Mouse (Mus musculus): ENCODE measurements around the gene Zfp688. TPM values are rescaled to one million over a fixed set of nuclear protein-coding genes. Genes with fewer than 3 reads are reported as not detected.
"Not testable (repeated sequence)": the region's sequence is repeated elsewhere in the genome, so short reads cannot be mapped to it uniquely, and the experiment has no call there.

The Zfp688 gene
- polyA plus RNA-seq, 1 experiment from 2014 or later = 29.8 TPM

DNA sequence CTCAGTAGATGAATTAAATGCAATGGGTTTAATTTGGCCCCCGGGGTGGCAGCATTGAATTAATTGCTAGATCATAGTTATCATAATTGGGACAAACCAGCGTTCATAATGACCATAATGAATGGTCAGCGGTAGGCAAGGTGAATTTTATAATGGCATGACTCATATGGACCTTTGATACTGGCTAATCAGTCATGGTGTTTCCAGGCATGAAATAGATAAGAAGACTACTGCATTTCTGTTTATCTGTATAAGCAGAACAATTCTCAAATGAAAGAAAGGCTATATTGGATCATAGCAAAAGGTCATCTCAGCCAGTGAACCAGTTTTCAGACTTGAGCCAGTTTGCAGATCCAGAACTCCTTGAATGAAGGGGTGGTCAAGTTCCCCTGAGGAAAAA, 21.5 kb downstream of the Zfp688 start:
- no peak for DNase-seq (ENCODE audit: low spot score)
- H3K27ac ChIP-seq (ENCODE audit: low read depth, low read length) = no peak overlapping the region
- H3K27me3 ChIP-seq (ENCODE audit: control insufficient read depth, insufficient read depth, low read length) = no peaks in the 10 kb centered on the region
- WGBS = 66% methylated on average over 3 of the region's 3 CpGs
- H3K9me3 ChIP-seq (ENCODE audit: control insufficient read depth, low read length) = no peaks in the 10 kb centered on the region
- no peak overlapping the region for H3K9ac ChIP-seq (ENCODE audit: low read depth, low read length)
- ATAC-seq (ENCODE audit: low FRiP score) = no peak
- no peak overlapping the region for H3K4me3 ChIP-seq (ENCODE audit: low read depth, low read length)
- no peaks in the 10 kb centered on the region for H3K4me1 ChIP-seq (replicated peaks; ENCODE audit: control insufficient read depth, insufficient read depth, low read length)
- no peak overlapping the region for H3K4me2 ChIP-seq (replicated peaks; ENCODE audit: low read depth, low read length)
- no peaks in the 10 kb centered on the region for H3K36me3 ChIP-seq (ENCODE audit: control insufficient read depth, insufficient read depth, low read length)

DNA sequence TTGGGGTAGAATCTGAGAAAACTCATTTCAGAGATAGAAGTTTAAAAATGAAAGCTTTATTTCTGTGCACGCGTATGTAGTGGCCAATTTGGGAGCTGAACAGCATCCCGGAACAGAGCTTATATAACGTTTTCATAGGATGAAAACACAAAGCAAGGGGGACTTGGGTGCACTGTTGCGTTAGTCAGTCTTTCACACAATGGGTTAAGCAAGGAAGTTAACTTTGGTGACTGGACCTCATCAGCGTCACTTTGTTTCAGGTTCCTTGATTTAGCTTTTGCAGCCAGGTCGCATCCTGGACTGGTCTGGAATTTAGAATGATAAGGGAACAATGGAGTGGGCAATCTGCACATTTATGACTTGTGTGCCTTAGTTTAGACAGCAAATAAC, 27.9 kb downstream of the Zfp688 start:
- DNase-seq (ENCODE audit: low spot score) (no peak), ATAC-seq (ENCODE audit: low FRiP score) (no peak)
- 34% methylated on average over 7 of the region's 7 CpGs for WGBS
- no peak overlapping the region for H3K27ac ChIP-seq (ENCODE audit: low read depth, low read length)
- no peaks in the 10 kb centered on the region for H3K4me1 ChIP-seq (replicated peaks; ENCODE audit: control insufficient read depth, insufficient read depth, low read length)
- H3K4me2 ChIP-seq (replicated peaks; ENCODE audit: low read depth, low read length) = peak overlapping the region; percentile 84
- H3K27me3 ChIP-seq (ENCODE audit: control insufficient read depth, insufficient read depth, low read length) = no peaks in the 10 kb centered on the region
- peak overlapping the region; percentile 54 for H3K9ac ChIP-seq (ENCODE audit: low read depth, low read length)
- no peaks in the 10 kb centered on the region for H3K9me3 ChIP-seq (ENCODE audit: control insufficient read depth, low read length)
- no peaks in the 10 kb centered on the region for H3K36me3 ChIP-seq (ENCODE audit: control insufficient read depth, insufficient read depth, low read length)
- peak overlapping the region; percentile 72 for H3K4me3 ChIP-seq (ENCODE audit: low read depth, low read length)

DNA sequence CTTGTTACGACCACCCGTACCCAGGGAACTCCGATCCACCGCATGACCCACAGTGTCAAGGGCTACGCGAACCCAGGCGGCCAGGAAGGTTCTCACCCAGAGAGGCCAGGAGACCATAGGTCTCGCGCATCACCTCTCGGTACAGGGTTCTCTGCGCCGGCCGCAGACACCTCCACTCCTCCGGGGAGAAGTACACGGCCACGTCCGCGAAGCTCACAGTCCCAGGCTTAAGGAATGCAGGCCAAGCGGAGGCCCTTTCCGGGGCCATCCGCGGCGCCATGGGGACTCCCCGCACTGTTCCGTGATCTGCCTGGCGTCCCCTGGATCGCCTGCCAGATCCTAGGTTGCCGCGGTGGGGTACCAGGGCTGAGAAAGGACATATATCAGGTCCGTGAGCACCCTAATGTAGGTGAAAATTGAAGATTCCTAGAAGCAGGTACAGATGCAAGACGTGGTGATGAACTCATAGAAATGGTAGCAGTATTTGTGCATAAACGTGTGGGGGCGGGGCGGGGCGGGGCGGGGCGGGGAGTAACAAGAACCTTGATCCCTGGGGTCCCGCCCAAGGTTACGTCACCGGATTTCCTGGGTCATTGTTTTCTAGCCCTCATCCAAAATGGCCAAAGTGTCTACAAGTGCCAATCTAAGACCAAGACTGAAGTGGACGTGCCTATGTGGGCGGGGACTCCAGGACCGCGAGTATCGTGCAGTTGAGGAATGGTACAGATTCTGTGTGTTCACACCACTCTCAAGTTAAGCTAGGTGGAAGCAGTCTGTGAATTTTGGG, 28.5 kb downstream of the Zfp688 start, which contains the start of gene E430018J23Rik:
E430018J23Rik (minus strand) TSS at position 473 of the 787 bp plus-strand sequence.
- H3K9me3 ChIP-seq (ENCODE audit: control insufficient read depth, low read length) = no peaks in the 10 kb centered on the region
- DNase-seq (ENCODE audit: low spot score) = peak; percentile 98
- H3K4me2 ChIP-seq (replicated peaks; ENCODE audit: low read depth, low read length) = peak within 1 kb of the TSS; percentile 84
- H3K4me3 ChIP-seq (ENCODE audit: low read depth, low read length) = peak within 1 kb of the TSS; percentile 72
- H3K27me3 ChIP-seq (ENCODE audit: control insufficient read depth, insufficient read depth, low read length) = no peaks in the 10 kb centered on the region
- H3K4me1 ChIP-seq (replicated peaks; ENCODE audit: control insufficient read depth, insufficient read depth, low read length) = no peaks in the 10 kb centered on the region
- WGBS = 2% methylated on average over 45 of the region's 45 CpGs
- H3K9ac ChIP-seq (ENCODE audit: low read depth, low read length) = peak within 1 kb of the TSS; percentile 86
- H3K36me3 ChIP-seq (ENCODE audit: control insufficient read depth, insufficient read depth, low read length) = no peaks in the 10 kb centered on the region
- H3K27ac ChIP-seq (ENCODE audit: low read depth, low read length) = peak within 1 kb of the TSS; percentile 52
- ATAC-seq (ENCODE audit: low FRiP score) = peak; percentile 97

DNA sequence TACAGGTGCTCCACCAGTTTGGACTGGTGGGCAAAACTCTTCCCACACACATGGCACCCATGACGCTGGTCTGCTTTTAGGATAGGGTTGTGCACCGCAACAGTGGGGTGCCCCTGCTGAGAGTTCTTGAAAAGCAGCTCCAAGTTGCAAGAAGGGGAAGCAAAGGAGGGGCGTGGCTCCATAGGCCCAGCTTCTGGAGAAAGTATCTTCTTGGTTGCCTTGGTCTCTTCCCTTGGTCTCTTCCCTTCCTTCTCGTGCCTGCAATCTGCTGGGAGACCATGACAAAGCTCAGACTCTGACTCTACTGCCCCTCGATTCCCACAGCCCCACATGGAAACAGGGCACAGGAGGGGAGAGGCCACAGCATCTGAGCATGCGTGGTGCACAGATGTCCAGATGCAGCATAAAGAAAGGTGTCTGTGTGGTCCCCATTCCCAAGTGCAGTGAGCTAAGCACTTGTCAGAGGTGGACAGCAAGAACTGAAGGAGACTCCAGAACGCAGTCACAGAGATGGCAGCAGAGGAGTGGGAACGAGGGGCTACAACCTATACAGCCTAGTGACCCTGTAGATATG, 29.5 kb downstream of the Zfp688 start:
- Histone ChIP-seq H3K4me2 (replicated peaks; ENCODE audit: low read depth, low read length) (peak overlapping the region; percentile 84), H3K27ac (ENCODE audit: low read depth, low read length) (no peak overlapping the region), H3K27me3 (ENCODE audit: control insufficient read depth, insufficient read depth, low read length) (no peaks in the 10 kb centered on the region), H3K36me3 (ENCODE audit: control insufficient read depth, insufficient read depth, low read length) (no peaks in the 10 kb centered on the region), H3K9ac (ENCODE audit: low read depth, low read length) (no peak overlapping the region), H3K9me3 (ENCODE audit: control insufficient read depth, low read length) (no peaks in the 10 kb centered on the region), H3K4me1 (replicated peaks; ENCODE audit: control insufficient read depth, insufficient read depth, low read length) (no peaks in the 10 kb centered on the region), H3K4me3 (ENCODE audit: low read depth, low read length) (peak overlapping the region; percentile 72)
- 91% methylated on average over 8 of the region's 8 CpGs for WGBS
- ATAC-seq (ENCODE audit: low FRiP score) = peak; percentile 17; the same call in 1 of the 2 replicates
- DNase-seq (ENCODE audit: low spot score) = peak; percentile 9

DNA sequence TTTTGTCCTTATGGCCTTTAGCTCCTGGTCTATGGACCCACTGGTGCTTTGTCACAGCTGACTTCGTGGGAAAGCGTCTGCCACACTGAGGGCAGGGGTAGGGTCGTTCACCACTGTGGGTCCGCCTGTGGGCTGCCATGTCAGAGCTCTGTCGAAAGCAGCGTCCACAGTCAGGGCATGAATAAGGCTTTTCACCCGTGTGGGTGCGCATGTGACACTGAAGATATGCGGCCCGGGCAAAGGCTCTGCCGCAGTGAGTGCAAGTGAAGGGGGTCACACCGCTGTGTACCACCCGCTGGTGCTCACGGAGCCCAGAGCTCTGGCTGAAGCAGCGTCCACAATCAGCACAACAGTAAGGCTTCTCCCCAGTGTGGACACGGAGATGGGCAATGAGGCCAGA, 30.3 kb downstream of the Zfp688 start:
- Histone ChIP-seq H3K36me3 (ENCODE audit: control insufficient read depth, insufficient read depth, low read length) (no peaks in the 10 kb centered on the region), H3K9me3 (ENCODE audit: control insufficient read depth, low read length) (no peaks in the 10 kb centered on the region), H3K4me2 (replicated peaks; ENCODE audit: low read depth, low read length) (no peak overlapping the region), H3K9ac (ENCODE audit: low read depth, low read length) (no peak overlapping the region), H3K4me3 (ENCODE audit: low read depth, low read length) (no peak overlapping the region), H3K4me1 (replicated peaks; ENCODE audit: control insufficient read depth, insufficient read depth, low read length) (no peaks in the 10 kb centered on the region), H3K27me3 (ENCODE audit: control insufficient read depth, insufficient read depth, low read length) (no peaks in the 10 kb centered on the region), H3K27ac (ENCODE audit: low read depth, low read length) (no peak overlapping the region)
- DNase-seq (ENCODE audit: low spot score) (no peak), ATAC-seq (ENCODE audit: low FRiP score) (no peak)
- 96% methylated on average over 16 of the region's 16 CpGs for WGBS

DNA sequence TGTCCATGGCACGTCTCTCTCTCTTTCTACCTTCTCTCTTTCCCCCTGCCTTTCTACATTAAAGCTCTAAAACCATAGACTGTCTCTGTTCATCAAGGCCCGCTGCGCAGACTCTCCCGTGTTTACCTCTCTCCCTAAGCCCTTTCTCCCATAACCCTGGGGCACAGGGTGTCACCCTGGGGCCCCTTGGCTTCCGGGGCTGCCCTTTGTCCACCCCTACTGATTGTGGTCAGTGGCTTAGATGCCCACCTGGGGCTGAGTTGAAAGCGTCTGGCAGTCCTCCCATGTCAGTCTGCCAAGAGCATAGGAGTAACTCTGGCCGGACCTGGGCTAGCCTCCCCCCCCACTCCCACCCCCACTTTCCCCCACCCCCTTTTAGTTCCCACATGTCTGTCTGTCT, 31.6 kb downstream of the Zfp688 start:
- Histone ChIP-seq H3K9ac (ENCODE audit: low read depth, low read length) (no peak overlapping the region), H3K4me1 (replicated peaks; ENCODE audit: control insufficient read depth, insufficient read depth, low read length) (no peaks in the 10 kb centered on the region), H3K4me2 (replicated peaks; ENCODE audit: low read depth, low read length) (no peak overlapping the region), H3K9me3 (ENCODE audit: control insufficient read depth, low read length) (no peaks in the 10 kb centered on the region), H3K27ac (ENCODE audit: low read depth, low read length) (no peak overlapping the region), H3K27me3 (ENCODE audit: control insufficient read depth, insufficient read depth, low read length) (no peaks in the 10 kb centered on the region), H3K4me3 (ENCODE audit: low read depth, low read length) (no peak overlapping the region), H3K36me3 (ENCODE audit: control insufficient read depth, insufficient read depth, low read length) (no peaks in the 10 kb centered on the region)
- DNase-seq (ENCODE audit: low spot score) (no peak), ATAC-seq (ENCODE audit: low FRiP score) (no peak)
- 78% methylated on average over 7 of the region's 7 CpGs for WGBS

DNA sequence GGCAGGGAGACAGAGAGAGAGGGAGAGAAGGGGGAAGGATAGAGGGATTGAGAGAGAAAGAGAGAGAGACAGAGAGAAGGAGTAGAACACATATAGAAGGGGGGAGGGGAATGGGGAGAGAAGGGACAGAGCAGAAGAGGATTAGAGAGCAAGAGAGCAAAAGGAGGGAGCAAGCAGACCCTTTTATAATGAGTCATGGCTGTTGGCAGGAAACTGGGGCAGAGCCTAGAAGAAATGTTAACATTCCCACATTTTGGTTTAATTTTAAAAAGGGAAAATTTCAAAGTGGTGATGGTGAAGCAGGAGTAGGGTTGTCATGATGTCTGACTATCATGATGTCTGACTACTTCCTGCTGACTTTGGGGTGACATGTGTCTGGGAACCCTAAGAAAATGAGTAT, 33.7 kb downstream of the Zfp688 start:
- DNase-seq (ENCODE audit: low spot score) = not testable (repeated sequence)

DNA sequence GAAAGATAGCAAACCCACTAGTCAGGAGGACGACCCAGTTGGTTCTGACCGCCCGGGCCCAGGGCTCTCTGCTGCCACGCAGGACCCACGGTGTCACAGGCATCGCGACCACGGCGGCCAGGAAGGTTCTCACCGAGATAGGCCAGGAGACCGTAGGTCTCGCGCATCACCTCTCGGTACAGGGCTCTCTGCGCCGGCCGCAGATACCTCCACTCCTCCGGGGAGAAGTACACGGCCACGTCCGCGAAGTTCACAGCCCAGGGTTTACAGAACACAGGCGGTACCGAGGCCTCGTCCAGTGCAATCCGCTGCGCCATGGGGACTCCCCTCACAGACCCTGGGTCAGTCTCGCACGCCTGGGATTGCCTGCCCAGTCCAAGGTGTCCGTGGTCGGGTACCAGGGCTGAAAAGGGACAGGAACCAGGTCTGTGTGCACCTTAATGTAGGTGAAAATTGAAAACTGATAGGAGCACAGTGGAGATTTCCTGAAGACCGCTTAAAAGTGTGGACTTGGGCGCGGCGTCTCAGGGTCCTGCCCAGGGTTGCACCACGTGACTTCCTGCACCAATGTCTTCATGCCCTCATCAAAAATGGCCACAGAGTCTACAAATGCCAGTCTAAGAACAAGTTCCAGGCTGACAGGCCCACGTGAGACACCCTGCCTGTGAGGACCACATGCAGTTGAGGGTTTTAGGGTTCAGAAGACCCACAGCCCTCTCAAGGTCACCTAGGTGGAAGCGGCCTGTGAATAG, 35.1 kb downstream of the Zfp688 start, which contains the start of gene 9130019O22Rik:
9130019O22Rik (minus strand) TSS at position 526 of the 752 bp plus-strand sequence.
- peak; percentile 86 for ATAC-seq (ENCODE audit: low FRiP score)
- peak; percentile 87 for DNase-seq (ENCODE audit: low spot score)
- H3K4me1 ChIP-seq (replicated peaks; ENCODE audit: control insufficient read depth, insufficient read depth, low read length) = no peaks in the 10 kb centered on the region
- no peaks in the 10 kb centered on the region for H3K27me3 ChIP-seq (ENCODE audit: control insufficient read depth, insufficient read depth, low read length)
- H3K27ac ChIP-seq (ENCODE audit: low read depth, low read length) = 0 out of 2 replicates have a peak within 1 kb of the TSS, but pooled peaks have one; percentile 24
- no peaks in the 10 kb centered on the region for H3K9me3 ChIP-seq (ENCODE audit: control insufficient read depth, low read length)
- peak within 1 kb of the TSS; percentile 66 for H3K9ac ChIP-seq (ENCODE audit: low read depth, low read length)
- H3K36me3 ChIP-seq (ENCODE audit: control insufficient read depth, insufficient read depth, low read length) = no peaks in the 10 kb centered on the region
- WGBS = 16% methylated on average over 38 of the region's 38 CpGs
- H3K4me2 ChIP-seq (replicated peaks; ENCODE audit: low read depth, low read length) = peak within 1 kb of the TSS; percentile 74
- peak within 1 kb of the TSS; percentile 49 for H3K4me3 ChIP-seq (ENCODE audit: low read depth, low read length)

More for the DNA sequence above, 33.7 kb downstream of the Zfp688 start:
- H3K4me1 ChIP-seq (replicated peaks; ENCODE audit: control insufficient read depth, insufficient read depth, low read length); H3K36me3 ChIP-seq (ENCODE audit: control insufficient read depth, insufficient read depth, low read length); H3K4me3 ChIP-seq (ENCODE audit: low read depth, low read length); H3K4me2 ChIP-seq (replicated peaks; ENCODE audit: low read depth, low read length); H3K9me3 ChIP-seq (ENCODE audit: control insufficient read depth, low read length); H3K27me3 ChIP-seq (ENCODE audit: control insufficient read depth, insufficient read depth, low read length); H3K9ac ChIP-seq (ENCODE audit: low read depth, low read length); ATAC-seq (ENCODE audit: low FRiP score); H3K27ac ChIP-seq (ENCODE audit: low read depth, low read length): not testable (repeated sequence)
